Mouse (Mus musculus) erythroid progenitor cell, adult 5-6 weeks (primary cell): ENCODE results near the gene Clcn7. TPM values are rescaled to one million over a fixed set of nuclear protein-coding genes. Genes with fewer than 3 reads are reported as not detected.

Experiments
- ATAC-seq: replicated peaks from 2 replicates; pipeline ENCODE4 v1.8.0; 2016; ENCODE audit warnings: moderate number of reproducible peaks, mild to moderate bottlenecking, moderate TSS enrichment, inconsistent platforms; ENCODE audit not compliant: poor library complexity, low FRiP score, severe bottlenecking
- total RNA-seq, 2 experiments: library from RNA; stranded (forward) in 1 of 2; stranded (reverse) in 1 of 2; fragments of 150-400 nt in 1 of 2; fragments of 186-747, 209-891 nt in 1 of 2; gene quantifications; 2 replicates each; pipeline versions ENCODE4 v1.2.3 to v1.2.4; 2015 to 2017; ENCODE audit warnings: low replicate concordance in 2 of 2

Clcn7 gene
- total RNA-seq, 2 experiments from 2014 or later = 20.0 to 23.1 TPM

GRCm38 (mm10) chr17:25202401-25202800 is 69.2 kb downstream of the Clcn7 start:
- no peak for ATAC-seq

GRCm38 (mm10) chr17:25210006-25210405 is 76.8 kb downstream of the Clcn7 start:
- no peak for ATAC-seq

- peak; percentile 37; the same call in 1 of the 2 replicates for ATAC-seq
Measured at GRCm38 (mm10) chr17:25210680-25211466, 77.7 kb downstream of the Clcn7 start.

- no peak for ATAC-seq
Measured at GRCm38 (mm10) chr17:25211705-25212104, 78.5 kb downstream of the Clcn7 start.

Other genes starting within 250 kb of the Clcn7 start
- 31.9 and 50.8 TPM in 2 replicates for gene Nubp2, start 247.0 kb upstream of the Clcn7 start, total RNA-seq (2015; ENCODE audit: low replicate concordance)
- 35.0 and 44.1 TPM in 2 replicates for gene Nubp2, start 247.0 kb upstream of the Clcn7 start, total RNA-seq (2017; ENCODE audit: low replicate concordance)
- gene Spsb3, start 246.7 kb upstream of the Clcn7 start, total RNA-seq (2015; ENCODE audit: low replicate concordance) = 84.0 and 90.5 TPM in 2 replicates
- gene Spsb3, start 246.7 kb upstream of the Clcn7 start, total RNA-seq (2017; ENCODE audit: low replicate concordance) = 47.5 and 65.7 TPM in 2 replicates
- gene Eme2, start 238.3 kb upstream of the Clcn7 start, total RNA-seq (2015; ENCODE audit: low replicate concordance) = 6.3 and 14.4 TPM in 2 replicates
- 12.7 and 24.5 TPM in 2 replicates for gene Eme2, start 238.3 kb upstream of the Clcn7 start, total RNA-seq (2017; ENCODE audit: low replicate concordance)
- gene Mrps34, start 238.3 kb upstream of the Clcn7 start, total RNA-seq (2015; ENCODE audit: low replicate concordance) = 8.3 and 9.6 TPM in 2 replicates
- gene Mrps34, start 238.3 kb upstream of the Clcn7 start, total RNA-seq (2017; ENCODE audit: low replicate concordance) = 9.1 and 19.4 TPM in 2 replicates
- gene Nme3, start 236.9 kb upstream of the Clcn7 start, total RNA-seq (2015; ENCODE audit: low replicate concordance) = 151 and 169 TPM in 2 replicates
- gene Nme3, start 236.9 kb upstream of the Clcn7 start, total RNA-seq (2017; ENCODE audit: low replicate concordance) = 95.5 and 101 TPM in 2 replicates
- gene Mapk8ip3, start 196.4 kb upstream of the Clcn7 start, total RNA-seq (2015; ENCODE audit: low replicate concordance) = 132 and 177 TPM in 2 replicates
- 264 and 268 TPM in 2 replicates for gene Mapk8ip3, start 196.4 kb upstream of the Clcn7 start, total RNA-seq (2017; ENCODE audit: low replicate concordance)
- 33.2 and 39.0 TPM in 2 replicates for gene Jpt2, start 172.7 kb upstream of the Clcn7 start, total RNA-seq (2015; ENCODE audit: low replicate concordance)
- 21.4 and 25.6 TPM in 2 replicates for gene Jpt2, start 172.7 kb upstream of the Clcn7 start, total RNA-seq (2017; ENCODE audit: low replicate concordance)
- gene Cramp1l, start 117.6 kb upstream of the Clcn7 start, total RNA-seq (2015; ENCODE audit: low replicate concordance) = 49.9 and 54.4 TPM in 2 replicates
- gene Cramp1l, start 117.6 kb upstream of the Clcn7 start, total RNA-seq (2017; ENCODE audit: low replicate concordance) = 38.1 and 53.4 TPM in 2 replicates
- gene Ift140, start 117.3 kb upstream of the Clcn7 start, total RNA-seq (2015; ENCODE audit: low replicate concordance) = 129 and 130 TPM in 2 replicates
- 239 and 264 TPM in 2 replicates for gene Ift140, start 117.3 kb upstream of the Clcn7 start, total RNA-seq (2017; ENCODE audit: low replicate concordance)
- not detected in 2 replicates for gene Tmem204, start 49.8 kb upstream of the Clcn7 start, total RNA-seq (2015; ENCODE audit: low replicate concordance)
- gene Tmem204, start 49.8 kb upstream of the Clcn7 start, total RNA-seq (2017; ENCODE audit: low replicate concordance) = not detected in 2 replicates
- gene Telo2, start 17.4 kb upstream of the Clcn7 start, total RNA-seq (2015; ENCODE audit: low replicate concordance) = 3.2 and 5.0 TPM in 2 replicates
- 10.5 and 42.6 TPM in 2 replicates for gene Telo2, start 17.4 kb upstream of the Clcn7 start, total RNA-seq (2017; ENCODE audit: low replicate concordance)
- not detected in 2 replicates for gene Ptx4, start 12.6 kb upstream of the Clcn7 start, total RNA-seq (2015; ENCODE audit: low replicate concordance)
- not detected in 2 replicates for gene Ptx4, start 12.6 kb upstream of the Clcn7 start, total RNA-seq (2017; ENCODE audit: low replicate concordance)
- gene Ccdc154, start 29.1 kb downstream of the Clcn7 start, total RNA-seq (2015; ENCODE audit: low replicate concordance) = not detected in 2 replicates
- 2.6 TPM in 1 of 2 replicates, not detected in the other for gene Ccdc154, start 29.1 kb downstream of the Clcn7 start, total RNA-seq (2017; ENCODE audit: low replicate concordance)
- gene Gm38655, start 42.1 kb downstream of the Clcn7 start, total RNA-seq (2015; ENCODE audit: low replicate concordance) = not detected in 2 replicates
- not detected in 2 replicates for gene Gm38655, start 42.1 kb downstream of the Clcn7 start, total RNA-seq (2017; ENCODE audit: low replicate concordance)
- gene BC003965, start 51.2 kb downstream of the Clcn7 start, total RNA-seq (2015; ENCODE audit: low replicate concordance) = 5.0 and 7.9 TPM in 2 replicates
- 2.0 and 3.5 TPM in 2 replicates for gene BC003965, start 51.2 kb downstream of the Clcn7 start, total RNA-seq (2017; ENCODE audit: low replicate concordance)
- 28.8 and 41.9 TPM in 2 replicates for gene Unkl, start 55.0 kb downstream of the Clcn7 start, total RNA-seq (2015; ENCODE audit: low replicate concordance)
- 29.3 and 36.7 TPM in 2 replicates for gene Unkl, start 55.0 kb downstream of the Clcn7 start, total RNA-seq (2017; ENCODE audit: low replicate concordance)
- 10.5 and 13.8 TPM in 2 replicates for gene Gnptg, start 106.7 kb downstream of the Clcn7 start, total RNA-seq (2015; ENCODE audit: low replicate concordance)
- 5.8 and 8.4 TPM in 2 replicates for gene Gnptg, start 106.7 kb downstream of the Clcn7 start, total RNA-seq (2017; ENCODE audit: low replicate concordance)
- gene Tsr3, start 106.8 kb downstream of the Clcn7 start, total RNA-seq (2015; ENCODE audit: low replicate concordance) = 2.9 TPM in 1 of 2 replicates, not detected in the other
- gene Tsr3, start 106.8 kb downstream of the Clcn7 start, total RNA-seq (2017; ENCODE audit: low replicate concordance) = 3.1 and 6.5 TPM in 2 replicates
- gene Baiap3, start 123.0 kb downstream of the Clcn7 start, total RNA-seq (2015; ENCODE audit: low replicate concordance) = not detected in 2 replicates
- gene Baiap3, start 123.0 kb downstream of the Clcn7 start, total RNA-seq (2017; ENCODE audit: low replicate concordance) = not detected in 2 replicates
- gene Ube2i, start 141.2 kb downstream of the Clcn7 start, total RNA-seq (2015; ENCODE audit: low replicate concordance) = 197 and 220 TPM in 2 replicates
- 152 and 166 TPM in 2 replicates for gene Ube2i, start 141.2 kb downstream of the Clcn7 start, total RNA-seq (2017; ENCODE audit: low replicate concordance)
- gene Prss34, start 165.0 kb downstream of the Clcn7 start, total RNA-seq (2015; ENCODE audit: low replicate concordance) = 101 and 104 TPM in 2 replicates
- gene Prss34, start 165.0 kb downstream of the Clcn7 start, total RNA-seq (2017; ENCODE audit: low replicate concordance) = 38.0 and 42.1 TPM in 2 replicates
- 2.5 TPM in 1 of 2 replicates, not detected in the other for gene Prss28, start 175.3 kb downstream of the Clcn7 start, total RNA-seq (2015; ENCODE audit: low replicate concordance)
- gene Prss28, start 175.3 kb downstream of the Clcn7 start, total RNA-seq (2017; ENCODE audit: low replicate concordance) = not detected in 2 replicates
- gene Prss29, start 185.3 kb downstream of the Clcn7 start, total RNA-seq (2015; ENCODE audit: low replicate concordance) = not detected in 2 replicates
- gene Prss29, start 185.3 kb downstream of the Clcn7 start, total RNA-seq (2017; ENCODE audit: low replicate concordance) = not detected in 2 replicates
- not detected in 2 replicates for gene Tpsab1, start 212.2 kb downstream of the Clcn7 start, total RNA-seq (2015; ENCODE audit: low replicate concordance)
- gene Tpsab1, start 212.2 kb downstream of the Clcn7 start, total RNA-seq (2017; ENCODE audit: low replicate concordance) = not detected in 2 replicates
- gene Tpsb2, start 232.9 kb downstream of the Clcn7 start, total RNA-seq (2015; ENCODE audit: low replicate concordance) = not detected in 2 replicates
- not detected in 2 replicates for gene Tpsb2, start 232.9 kb downstream of the Clcn7 start, total RNA-seq (2017; ENCODE audit: low replicate concordance)
- gene Tpsg1, start 235.9 kb downstream of the Clcn7 start, total RNA-seq (2015; ENCODE audit: low replicate concordance) = not detected in 2 replicates
- not detected in 2 replicates for gene Tpsg1, start 235.9 kb downstream of the Clcn7 start, total RNA-seq (2017; ENCODE audit: low replicate concordance)